Mouse (Mus musculus) activated CD4-positive, CD25-positive, alpha-beta regulatory T cell, adult 4 months (primary cell): ENCODE results near the gene Vmn2r15. TPM values are rescaled to one million over a fixed set of nuclear protein-coding genes. Genes with fewer than 3 reads are reported as not detected.

Source experiments
- ATAC-seq: one replicate; pipeline ENCODE4 v1.8.0; 2017
- polyA plus RNA-seq, 2 experiments: library from polyadenylated mRNA; unstranded; fragments of 100-300 nt; shearing (Covaris generic); gene quantifications; one replicate each; pipeline ENCODE4 v1.2.1; 2017

Gene Vmn2r15
- not detected for polyA plus RNA-seq

DNA sequence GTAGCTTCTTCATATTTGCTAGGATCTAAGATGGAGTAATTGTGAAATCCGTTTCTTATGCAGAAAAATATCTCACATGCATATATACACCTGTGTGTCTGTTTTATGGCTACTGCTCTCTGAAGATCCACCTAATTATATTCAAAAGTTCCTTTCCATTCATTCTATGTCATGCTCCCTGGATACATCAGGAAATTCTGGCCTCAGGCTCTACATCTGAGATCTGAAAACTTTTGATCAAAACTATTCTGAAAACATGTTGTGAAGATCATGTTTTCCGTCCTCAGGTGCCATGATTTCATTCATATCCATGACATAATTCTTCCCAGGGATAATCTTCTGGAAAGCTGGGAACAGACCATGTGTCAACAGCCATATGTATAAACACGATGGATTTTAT is at the start of gene Vmn2r15:
Gene Vmn2r15, minus strand, starts transcription at position 101 of the 400 bp plus-strand sequence.
- no peak for ATAC-seq

DNA sequence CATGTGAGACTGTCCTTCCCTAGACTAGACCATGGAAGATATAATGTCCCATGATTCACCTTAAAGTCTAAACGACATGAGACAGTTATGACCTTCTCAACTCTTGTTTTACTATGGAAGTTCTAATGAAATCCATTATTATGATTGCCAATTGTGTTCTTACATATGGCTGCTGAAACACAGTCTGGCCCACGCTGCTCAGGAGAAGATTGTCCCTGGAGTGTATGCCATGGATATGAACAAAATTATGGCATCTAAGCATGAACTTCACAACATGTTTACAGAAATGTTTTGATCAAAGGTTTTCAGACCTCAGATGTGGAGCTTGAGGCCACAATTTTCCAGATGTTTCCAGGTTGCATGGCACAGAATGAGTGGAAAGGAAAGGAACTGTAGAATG is 32.4 kb upstream of the Vmn2r15 start, which contains the start of gene Vmn2r16:
Gene Vmn2r16, plus strand, starts transcription at position 301 of the 400 bp plus-strand sequence.
- ATAC-seq = no peak

DNA sequence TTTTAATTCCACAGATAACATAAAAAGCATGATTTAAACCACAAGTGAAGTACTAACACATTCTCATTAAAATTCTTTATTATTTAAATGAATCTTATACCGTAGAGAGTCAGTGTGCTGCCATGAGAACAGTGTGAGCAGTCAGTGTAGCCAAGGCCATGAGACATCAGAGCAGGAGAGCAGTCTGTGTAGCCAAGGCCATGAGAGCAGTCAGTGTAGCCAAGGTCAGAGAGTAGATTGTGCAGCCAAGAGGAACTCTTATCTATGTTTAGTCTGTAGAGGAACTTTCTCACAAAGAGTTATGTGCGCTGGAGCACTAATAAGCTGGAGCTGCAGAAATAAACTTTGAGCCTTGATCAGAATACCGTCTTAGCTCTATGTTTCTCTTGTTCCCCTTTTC is 2.8 kb downstream of the Vmn2r15 start:
- no peak for ATAC-seq

Other genes with a start within 250 kb of the Vmn2r15 start
- gene Vmn2r11, start 238.1 kb downstream of the Vmn2r15 start, polyA plus RNA-seq = not detected
- not detected for gene Vmn2r12, start 199.7 kb downstream of the Vmn2r15 start, polyA plus RNA-seq
- not detected for gene Vmn2r13, start 105.4 kb downstream of the Vmn2r15 start, polyA plus RNA-seq
- not detected for gene Vmn2r14, start 72.9 kb downstream of the Vmn2r15 start, polyA plus RNA-seq
- not detected for gene Vmn2r16, start 32.5 kb upstream of the Vmn2r15 start, polyA plus RNA-seq
- not detected for gene Vmn2r17, start 122.0 kb upstream of the Vmn2r15 start, polyA plus RNA-seq